Mouse (Mus musculus) Patski (cell line): Measurements from ENCODE around the gene 4931408C20Rik. TPM values are rescaled to one million over a fixed set of nuclear protein-coding genes. Genes with fewer than 3 reads are reported as not detected.

Experiments used
- ATAC-seq: fragments of 100-300 bp; one replicate; pipeline ENCODE4 v1.8.0; 2021
- CTCF ChIA-PET: fragments of 350-600 bp; sonication (Branson Sonifier 250); formaldehyde crosslinking; loops from one replicate; lab custom pipeline; 2022; ENCODE audit warnings: inconsistent platforms; lab: Charles Lee
- POLR2A ChIA-PET: fragments of 350-600 bp; sonication (Branson Sonifier 250); formaldehyde crosslinking; loops from one replicate; lab custom pipeline; 2022; ENCODE audit warnings: antibody characterized with exemption, inconsistent platforms; lab: Charles Lee
- DNase-seq: peaks from one replicate; pipeline ENCODE4 v3.0.0-alpha.2; 2011; ENCODE audit warnings: low read depth, low spot score
- H3K27me3 ChIP-seq: fragments of 371-371 bp; one replicate; pipeline ENCODE4 v1.5.1; 2021
- CTCF ChIP-seq: fragments of 100-300 bp; IDR thresholded peaks from one replicate; pipeline ENCODE4 v1.5.1; 2021
- in situ Hi-C: fragments of 300-500 bp; cut with MboI; formaldehyde crosslinking; loops from 3 replicates; pipeline ENCODE4 v1.11.1; 2018; ENCODE audit warnings: low pct_unique_long_range_greater_than_20kb, mixed read lengths
- polyA plus RNA-seq: library from polyadenylated mRNA; unstranded; gene quantifications from one replicate; pipeline ENCODE4 v1.2.3, GENCODE M21; 2021

Gene 4931408C20Rik
- polyA plus RNA-seq: not detected

GRCm38 (mm10) chr1:26686842-26687760 lies at the start of gene 4931408C20Rik:
Gene 4931408C20Rik, minus strand, starts transcription at chr1:26687460.
- DNase-seq (no peak), ATAC-seq (peak; percentile 37)
- no peak for TF ChIP-seq CTCF
- H3K27me3 ChIP-seq: no peaks in the 10 kb centered on the region
- CTCF ChIA-PET: no interaction called here
- POLR2A ChIA-PET: interaction anchor here (0.5 kb wide), 1 partner anchor 46 kb away, joined by 3 read pairs; no protein-coding TSS in a partner anchor
- in situ Hi-C loops: no loop called here

GRCm38 (mm10) chr1:26687926-26688325 lies 666 bp upstream of the 4931408C20Rik start:
- TF ChIP-seq CTCF: no peak
- POLR2A ChIA-PET: no interaction called here
- H3K27me3 ChIP-seq: no peaks in the 10 kb centered on the region
- no peak for ATAC-seq
- DNase-seq: no peak
- CTCF ChIA-PET: no interaction called here
- in situ Hi-C loops: no loop called here

GRCm38 (mm10) chr1:26685952-26686693 lies 1.1 kb downstream of the 4931408C20Rik start:
- ChIA-PET POLR2A (interaction anchor here (0.5 kb wide), 1 partner anchor 45 kb away, joined by 3 read pairs; no protein-coding TSS in a partner anchor), CTCF (interaction anchor here (0.6 to 1.0 kb wide), 2 partner anchors 11 to 81 kb away, joined by 3 to 4 read pairs; no protein-coding TSS in a partner anchor)
- DNase-seq (no peak), ATAC-seq (no peak)
- in situ Hi-C loops: no loop called here
- H3K27me3 ChIP-seq: no peaks in the 10 kb centered on the region
- TF ChIP-seq CTCF: no peak

GRCm38 (mm10) chr1:26685383-26685782 lies 1.9 kb downstream of the 4931408C20Rik start:
- ATAC-seq (no peak), DNase-seq (no peak)
- TF ChIP-seq CTCF: no peak
- in situ Hi-C loops: no loop called here
- ChIA-PET POLR2A (no interaction called here), CTCF (no interaction called here)
- H3K27me3 ChIP-seq: no peaks in the 10 kb centered on the region

- CTCF ChIA-PET: no interaction called here
- in situ Hi-C loops: no loop called here
- no peak for TF ChIP-seq CTCF
- no peaks in the 10 kb centered on the region for H3K27me3 ChIP-seq
- ATAC-seq (no peak), DNase-seq (no peak)
- POLR2A ChIA-PET: no interaction called here
Measured at GRCm38 (mm10) chr1:26649704-26650388, 37.4 kb downstream of the 4931408C20Rik start.

DNA sequence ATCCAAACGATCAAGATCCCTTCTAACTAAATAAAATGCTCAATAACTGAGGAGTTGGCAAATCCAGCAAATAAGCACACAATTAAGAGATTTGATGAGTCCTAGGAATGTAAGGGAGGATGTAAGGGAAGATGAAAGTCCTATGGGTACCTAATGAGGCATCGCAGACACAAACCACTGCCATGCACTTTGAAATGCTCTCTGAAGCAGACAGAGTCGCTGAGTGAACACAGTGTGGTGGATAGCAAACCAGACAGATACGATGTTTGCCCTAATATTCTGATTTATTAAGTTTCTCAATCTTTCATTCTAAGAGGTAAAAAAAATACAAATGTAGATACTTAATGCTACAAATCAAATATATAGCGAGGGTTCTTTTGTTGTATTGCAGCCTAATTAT lies 51.2 kb downstream of the 4931408C20Rik start:
- CTCF ChIA-PET: no interaction called here
- in situ Hi-C loops: no loop called here
- no peak for TF ChIP-seq CTCF
- DNase-seq: no peak
- ATAC-seq: no peak
- POLR2A ChIA-PET: no interaction called here
- peaks cover 3% of the 10 kb centered on the region for H3K27me3 ChIP-seq
